Mouse (Mus musculus) heart, adult 2 months (tissue): ENCODE data around the gene Phf24. TPM values are rescaled to one million over a fixed set of nuclear protein-coding genes. Genes with fewer than 3 reads are reported as not detected.

Source experiments
- DNase-seq, 2 experiments: peaks; one replicate each; pipeline ENCODE4 v3.0.0; 2021
- H3K27ac ChIP-seq: fragments of 200-600 bp; 2 replicates; pipeline ENCODE4 v1.8.1; 2022
- H3K27me3 ChIP-seq: fragments of 200-500 bp; 2 replicates; pipeline ENCODE4 v1.6.1; 2012; ENCODE audit warnings: mild to moderate bottlenecking, low read length, inconsistent platforms, mixed read lengths; ENCODE audit not compliant: control insufficient read depth, insufficient read depth
- H3K36me3 ChIP-seq: fragments of 200-500 bp; 2 replicates; pipeline ENCODE4 v1.6.1; 2012; ENCODE audit warnings: low read length, inconsistent platforms; ENCODE audit not compliant: control insufficient read depth, insufficient read depth
- H3K4me1 ChIP-seq: fragments of 200-500 bp; 2 replicates; pipeline ENCODE4 v1.6.1; 2011; ENCODE audit warnings: low read length; ENCODE audit not compliant: control insufficient read depth, insufficient read depth
- H3K4me3 ChIP-seq: fragments of 200-600 bp; 2 replicates; pipeline ENCODE4 v1.8.1; 2022
- H3K79me2 ChIP-seq: fragments of 200-500 bp; replicated peaks from 2 replicates; pipeline ENCODE4 v1.6.1; 2012; ENCODE audit warnings: mild to moderate bottlenecking, inconsistent platforms, low read length, moderate library complexity, mixed read lengths; ENCODE audit not compliant: control insufficient read depth, insufficient read depth
- H3K9ac ChIP-seq: fragments of 200-500 bp; 2 replicates; pipeline ENCODE4 v1.6.1; 2012; ENCODE audit warnings: low read depth, mild to moderate bottlenecking, control low read depth, inconsistent platforms, low read length, mixed read lengths
- CTCF ChIP-seq: fragments of 200-600 bp; IDR thresholded peaks from 2 replicates; pipeline ENCODE4 v1.8.1; 2022; ENCODE audit warnings: antibody characterized with exemption, mild to moderate bottlenecking, moderate library complexity
- EP300 ChIP-seq: fragments of 200-500 bp; IDR thresholded peaks from 2 replicates; pipeline ENCODE4 v1.6.1; 2011; ENCODE audit warnings: low read depth, low read length, control low read depth; ENCODE audit not compliant: insufficient read depth
- POLR2A ChIP-seq: fragments of 200-500 bp; IDR thresholded peaks from 2 replicates; pipeline ENCODE4 v1.6.1; 2011; ENCODE audit warnings: mild to moderate bottlenecking, low read depth, low read length, control low read depth; ENCODE audit not compliant: insufficient read depth
- WGBS: fragments of 180-500 bp; shearing (Covaris S2); methylation state at CpG from one replicate; pipeline ENCODE4 v1.1.7; 2018; 5-methylcytosine and 5-hydroxymethylcytosine counted together
- intact Hi-C: fragments of 180-260 bp; cut with DNase I; formaldehyde crosslinking; loops from one replicate; pipeline ENCODE4 v1.15.1; 2025
- polyA plus RNA-seq: library from polyadenylated mRNA; depleted of rRNA; stranded (reverse); fragments of >200 nt; gene quantifications from 2 replicates; pipeline ENCODE4 v1.2.3, GENCODE M21; 2012
- total RNA-seq, 2 experiments: library from RNA; stranded (reverse); gene quantifications; 2 replicates each; pipeline ENCODE4 v1.2.3; 2021

Gene Phf24
- total and polyA plus RNA-seq, 3 experiments, result 4.8 to 5.8 (median 5.0) TPM

GRCm38 (mm10) chr4:42957979-42958378, 41.5 kb downstream of the Phf24 start:
- Histone ChIP-seq H3K27ac (no peak overlapping the region; the same call in 1 of the 2 replicates), H3K9ac (peak overlapping the region; percentile 3; the same call in 1 of the 2 replicates), H3K4me1 (peaks cover 4% of the 10 kb centered on the region), H3K79me2 (no peaks in the 10 kb centered on the region), H3K27me3 (no peaks in the 10 kb centered on the region), H3K4me3 (no peak overlapping the region), H3K36me3 (no peaks in the 10 kb centered on the region)
- no peak for DNase-seq
- TF ChIP-seq POLR2A (no peak), CTCF (no peak), EP300 (no peak)
- intact Hi-C loops, result no loop called here
- 63% methylated on average over 8 of the region's 8 CpGs for WGBS

GRCm38 (mm10) chr4:42958942-42959341, 42.5 kb downstream of the Phf24 start:
- no peak overlapping the region for H3K4me3 ChIP-seq
- H3K36me3 ChIP-seq, result no peaks in the 10 kb centered on the region
- peaks cover 4% of the 10 kb centered on the region for H3K4me1 ChIP-seq
- H3K27ac ChIP-seq, result peak overlapping the region; percentile 66
- peak in 1 of 2 experiments; percentile 35 for DNase-seq
- peak; percentile 50; the same call in 1 of the 2 replicates for TF ChIP-seq EP300
- TF ChIP-seq CTCF, result no peak
- peak; percentile 55; the same call in 1 of the 2 replicates for TF ChIP-seq POLR2A
- H3K27me3 ChIP-seq, result no peaks in the 10 kb centered on the region
- WGBS, result 36% methylated on average over 8 of the region's 8 CpGs
- intact Hi-C loops, result no loop called here
- no peak overlapping the region for H3K9ac ChIP-seq
- no peaks in the 10 kb centered on the region for H3K79me2 ChIP-seq

GRCm38 (mm10) chr4:42959382-42959781, 42.9 kb downstream of the Phf24 start:
- H3K4me3 ChIP-seq, result no peak overlapping the region
- TF ChIP-seq CTCF, result no peak
- TF ChIP-seq POLR2A, result no peak; the same call in none of the 2 replicates
- TF ChIP-seq EP300, result no peak
- no peak overlapping the region for H3K9ac ChIP-seq
- no peaks in the 10 kb centered on the region for H3K27me3 ChIP-seq
- DNase-seq, result no peak
- H3K4me1 ChIP-seq, result peaks cover 4% of the 10 kb centered on the region
- H3K79me2 ChIP-seq, result no peaks in the 10 kb centered on the region
- H3K27ac ChIP-seq, result peak overlapping the region; percentile 58
- 43% methylated on average over 4 of the region's 4 CpGs for WGBS
- intact Hi-C loops, result no loop called here
- no peaks in the 10 kb centered on the region for H3K36me3 ChIP-seq

GRCm38 (mm10) chr4:42961592-42961991, 45.1 kb downstream of the Phf24 start:
- no peaks in the 10 kb centered on the region for H3K27me3 ChIP-seq
- H3K36me3 ChIP-seq, result no peaks in the 10 kb centered on the region
- H3K4me3 ChIP-seq, result no peak overlapping the region
- H3K27ac ChIP-seq, result no peak overlapping the region
- DNase-seq, result peak; percentile 52 to 73
- H3K4me1 ChIP-seq, result peaks cover 7% of the 10 kb centered on the region
- 22% methylated on average over 4 of the region's 4 CpGs for WGBS
- H3K9ac ChIP-seq, result no peak overlapping the region
- TF ChIP-seq POLR2A (no peak), EP300 (no peak), CTCF (peak; percentile 84)
- intact Hi-C loops, result no loop called here
- no peaks in the 10 kb centered on the region for H3K79me2 ChIP-seq

- WGBS, result 70% methylated on average over 2 of the region's 2 CpGs
- intact Hi-C loops, result no loop called here
- H3K9ac ChIP-seq, result no peak overlapping the region
- H3K27me3 ChIP-seq, result no peaks in the 10 kb centered on the region
- H3K4me1 ChIP-seq, result peaks cover 7% of the 10 kb centered on the region
- H3K36me3 ChIP-seq, result no peaks in the 10 kb centered on the region
- H3K79me2 ChIP-seq, result no peaks in the 10 kb centered on the region
- no peak for DNase-seq
- H3K27ac ChIP-seq, result no peak overlapping the region
- TF ChIP-seq POLR2A (no peak), CTCF (peak; percentile 49)
- no peak overlapping the region for H3K4me3 ChIP-seq
Observed at GRCm38 (mm10) chr4:42963480-42963879, 47.0 kb downstream of the Phf24 start.

GRCm38 (mm10) chr4:42965039-42965719, 48.7 kb downstream of the Phf24 start:
- Histone ChIP-seq H3K9ac (no peak overlapping the region), H3K27me3 (no peaks in the 10 kb centered on the region), H3K36me3 (no peaks in the 10 kb centered on the region), H3K4me1 (peaks cover 3% of the 10 kb centered on the region), H3K27ac (no peak overlapping the region), H3K4me3 (no peak overlapping the region), H3K79me2 (no peaks in the 10 kb centered on the region)
- DNase-seq, result peak in 1 of 2 experiments; percentile 36
- intact Hi-C loops, result loop anchor here (1.0 kb wide), 1 partner anchor 88 kb away; no protein-coding TSS in a partner anchor
- TF ChIP-seq EP300 (no peak), CTCF (peak; percentile 91), POLR2A (no peak)
- 13% methylated on average over 12 of the region's 12 CpGs for WGBS
